Mouse (Mus musculus): ENCODE data around the gene Fank1. TPM values are rescaled to one million over a fixed set of nuclear protein-coding genes. Genes with fewer than 3 reads are reported as not detected.

The Fank1 gene
- polyA plus RNA-seq, 2 experiments: 0.04 TPM; not detected in 1

DNA sequence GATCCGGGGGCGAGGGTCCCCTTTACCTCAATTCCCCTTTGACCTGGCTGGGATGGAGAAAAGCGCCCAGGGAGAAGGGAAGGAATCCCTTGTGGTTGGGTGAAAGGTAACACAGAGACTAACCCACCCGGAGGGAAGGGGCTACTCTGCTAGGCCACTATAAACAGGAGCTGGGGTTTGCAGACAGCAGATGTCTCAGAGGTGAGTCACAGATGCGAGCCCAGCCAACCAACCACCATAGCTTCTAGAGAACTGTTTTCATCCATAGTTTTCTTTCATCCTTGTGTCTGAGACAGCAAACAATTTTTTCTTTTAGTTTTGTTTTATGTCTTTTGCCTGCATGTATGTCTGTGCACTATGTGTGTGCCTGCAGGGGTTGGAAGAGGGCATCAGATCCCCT is 23.3 kb downstream of the Fank1 start:
- Histone ChIP-seq H3K4me3 (ENCODE audit: insufficient read depth in 1 of 2, low read depth in 2 of 2, low read length in 2 of 2) (no peak overlapping the region), H3K36me3 (replicated peaks; ENCODE audit: control insufficient read depth, insufficient read depth, low read depth) (no peaks in the 10 kb centered on the region), H3K9me3 (ENCODE audit: control insufficient read depth, low read length) (no peaks in the 10 kb centered on the region), H3K4me2 (ENCODE audit: low read depth) (no peak overlapping the region), H3K9ac (replicated peaks) (no peak overlapping the region), H3K4me1 (replicated peaks; ENCODE audit: control insufficient read depth in 2 of 2, insufficient read depth in 2 of 2, low read length in 1 of 2) (no peaks in the 10 kb centered on the region), H3K27me3 (ENCODE audit: control insufficient read depth, insufficient read depth, low read length) (no peaks in the 10 kb centered on the region), H3K27ac (no peak overlapping the region)
- TF ChIP-seq CTCF (IDR thresholded peaks at IDR 0.05; ENCODE audit: low read depth) (no peak), EP300 (IDR thresholded peaks at IDR 0.05; ENCODE audit: low read depth) (no peak)
- ATAC-seq (ENCODE audit: insufficient read depth) (no peak), DNase-seq (ENCODE audit: low read depth in 3 of 3, low spot score in 3 of 3) (no peak)
- 55% methylated on average over 5 of the region's 5 CpGs for WGBS (ENCODE audit: insufficient replicate concordance)

DNA sequence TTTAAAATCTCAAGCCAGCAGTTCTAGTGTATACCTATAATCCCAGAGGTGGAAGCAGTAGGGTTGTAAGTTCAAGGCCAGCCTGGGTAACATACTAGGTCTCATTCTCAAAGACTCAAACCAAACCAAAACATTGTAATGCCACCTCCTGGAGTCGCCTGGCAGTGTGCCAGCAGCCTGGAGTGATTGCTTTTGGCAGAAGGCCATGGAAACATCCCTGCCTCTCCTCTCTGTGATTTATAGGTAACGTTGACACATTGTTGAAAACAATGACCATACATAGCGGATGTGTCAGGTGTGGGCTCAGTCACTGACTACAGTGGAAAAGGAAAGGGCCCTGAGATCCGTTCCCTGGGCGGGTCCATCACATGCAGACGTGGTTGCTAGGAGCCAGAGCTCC is 25.2 kb downstream of the Fank1 start:
- Histone ChIP-seq H3K4me3 (ENCODE audit: insufficient read depth in 1 of 2, low read depth in 2 of 2, low read length in 2 of 2) (no peak overlapping the region), H3K36me3 (replicated peaks; ENCODE audit: control insufficient read depth, insufficient read depth, low read depth) (no peaks in the 10 kb centered on the region), H3K27ac (no peak overlapping the region), H3K4me1 (replicated peaks; ENCODE audit: control insufficient read depth in 2 of 2, insufficient read depth in 2 of 2, low read length in 1 of 2) (no peaks in the 10 kb centered on the region), H3K27me3 (ENCODE audit: control insufficient read depth, insufficient read depth, low read length) (no peaks in the 10 kb centered on the region), H3K4me2 (ENCODE audit: low read depth) (no peak overlapping the region), H3K9ac (replicated peaks) (no peak overlapping the region), H3K9me3 (ENCODE audit: control insufficient read depth, low read length) (no peaks in the 10 kb centered on the region)
- no peak for TF ChIP-seq EP300 (IDR thresholded peaks at IDR 0.05; ENCODE audit: low read depth)
- no peak for TF ChIP-seq CTCF (IDR thresholded peaks at IDR 0.05; ENCODE audit: low read depth)
- DNase-seq (ENCODE audit: low read depth in 3 of 3, low spot score in 3 of 3) (no peak), ATAC-seq (ENCODE audit: insufficient read depth) (no peak)
- 42% methylated on average over 6 of the region's 6 CpGs for WGBS (ENCODE audit: insufficient replicate concordance)

DNA sequence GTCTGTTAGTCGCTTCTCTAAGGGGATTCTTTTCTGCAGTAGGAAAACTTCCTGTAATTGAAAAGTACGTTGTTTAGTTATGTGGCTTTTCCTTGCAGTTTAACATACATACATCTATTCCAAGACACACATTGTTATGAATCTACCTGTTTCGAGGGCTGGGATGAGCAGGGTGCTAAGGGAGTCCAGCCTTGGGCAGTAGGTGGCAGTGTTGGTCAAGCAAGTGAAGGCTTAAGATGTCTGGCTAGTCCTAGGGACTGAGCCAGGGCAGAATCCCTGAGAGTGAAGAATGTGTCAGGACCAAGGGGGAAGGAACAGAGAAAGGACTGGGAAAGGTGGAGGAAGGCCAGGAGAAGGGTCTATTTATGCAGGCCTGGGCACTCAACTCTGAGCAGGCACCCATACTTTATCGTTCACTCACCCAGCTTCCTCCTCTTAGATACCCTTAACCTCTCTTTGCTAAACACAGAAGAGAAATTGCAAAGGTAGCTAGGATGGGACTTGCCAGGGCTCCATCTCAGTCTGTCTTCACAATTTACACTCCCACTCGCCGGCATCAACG is 29.0 kb downstream of the Fank1 start:
- Histone ChIP-seq H3K9ac (replicated peaks) (no peak overlapping the region), H3K36me3 (replicated peaks; ENCODE audit: control insufficient read depth, insufficient read depth, low read depth) (no peaks in the 10 kb centered on the region), H3K27ac (no peak overlapping the region), H3K4me1 (replicated peaks; ENCODE audit: control insufficient read depth in 2 of 2, insufficient read depth in 2 of 2, low read length in 1 of 2) (no peaks in the 10 kb centered on the region), H3K9me3 (ENCODE audit: control insufficient read depth, low read length) (no peaks in the 10 kb centered on the region), H3K27me3 (ENCODE audit: control insufficient read depth, insufficient read depth, low read length) (no peaks in the 10 kb centered on the region), H3K4me2 (ENCODE audit: low read depth) (no peak overlapping the region), H3K4me3 (ENCODE audit: insufficient read depth in 1 of 2, low read depth in 2 of 2, low read length in 2 of 2) (no peak overlapping the region)
- WGBS (ENCODE audit: insufficient replicate concordance): 49% methylated on average over 7 of the region's 7 CpGs
- DNase-seq (ENCODE audit: low read depth in 3 of 3, low spot score in 3 of 3) (no peak), ATAC-seq (ENCODE audit: insufficient read depth) (no peak)
- TF ChIP-seq EP300 (IDR thresholded peaks at IDR 0.05; ENCODE audit: low read depth) (no peak), CTCF (IDR thresholded peaks at IDR 0.05; ENCODE audit: low read depth) (peak; percentile 68)

DNA sequence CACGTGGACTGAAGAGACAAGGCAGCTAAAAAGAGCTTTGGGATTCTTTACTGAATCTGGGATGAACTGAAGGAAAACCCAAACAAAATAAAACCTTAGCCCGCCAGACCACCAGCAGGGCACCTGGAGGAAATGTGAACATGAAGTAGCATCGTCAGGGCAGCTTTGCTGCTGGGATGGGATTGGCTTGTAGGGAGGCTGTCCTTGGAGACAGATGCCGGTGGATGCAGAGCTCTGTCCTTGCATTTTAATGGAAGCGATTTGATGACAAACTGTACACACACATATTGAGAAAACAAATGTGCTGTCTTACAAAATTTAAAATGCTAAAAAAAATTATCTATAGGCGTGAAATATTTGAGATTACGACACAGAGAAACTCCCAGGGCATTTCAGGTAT is 36.3 kb downstream of the Fank1 start:
- no peak for DNase-seq (ENCODE audit: low read depth in 3 of 3, low spot score in 3 of 3)
- ATAC-seq (ENCODE audit: insufficient read depth): no peak
- Histone ChIP-seq H3K36me3 (replicated peaks; ENCODE audit: control insufficient read depth, insufficient read depth, low read depth) (no peaks in the 10 kb centered on the region), H3K4me1 (replicated peaks; ENCODE audit: control insufficient read depth in 2 of 2, insufficient read depth in 2 of 2, low read length in 1 of 2) (no peaks in the 10 kb centered on the region), H3K9me3 (ENCODE audit: control insufficient read depth, low read length) (no peaks in the 10 kb centered on the region), H3K4me3 (ENCODE audit: insufficient read depth in 1 of 2, low read depth in 2 of 2, low read length in 2 of 2) (no peak overlapping the region), H3K9ac (replicated peaks) (no peak overlapping the region), H3K4me2 (ENCODE audit: low read depth) (no peak overlapping the region), H3K27me3 (ENCODE audit: control insufficient read depth, insufficient read depth, low read length) (no peaks in the 10 kb centered on the region), H3K27ac (no peak overlapping the region)
- TF ChIP-seq EP300 (IDR thresholded peaks at IDR 0.05; ENCODE audit: low read depth) (no peak), CTCF (IDR thresholded peaks at IDR 0.05; ENCODE audit: low read depth) (no peak)
- WGBS (ENCODE audit: insufficient replicate concordance): 68% methylated on average over 7 of the region's 7 CpGs

DNA sequence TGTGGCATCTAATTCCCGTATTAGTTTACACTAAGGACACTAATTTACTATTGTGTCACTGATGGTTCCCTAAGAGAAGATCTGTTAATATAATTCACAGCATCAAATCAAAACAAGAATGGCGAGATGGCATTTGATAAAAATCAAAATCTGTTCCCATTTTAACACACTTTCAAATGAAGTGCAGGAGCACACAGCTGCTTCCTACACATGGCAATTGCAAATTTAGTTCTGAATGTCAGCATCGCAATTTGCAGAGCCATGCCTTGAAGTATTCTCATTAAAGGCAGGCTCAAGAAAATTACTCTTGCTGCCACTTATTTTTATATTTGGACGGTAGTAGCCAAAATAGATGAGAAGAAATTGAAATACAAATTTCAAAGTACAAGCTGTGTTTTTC is 36.7 kb downstream of the Fank1 start:
- H3K27ac ChIP-seq: no peak overlapping the region
- whole genome bisulfite sequencing (ENCODE audit: insufficient replicate concordance): 67% methylated on average over 4 of the region's 4 CpGs
- no peaks in the 10 kb centered on the region for H3K4me1 ChIP-seq (replicated peaks; ENCODE audit: control insufficient read depth in 2 of 2, insufficient read depth in 2 of 2, low read length in 1 of 2)
- TF ChIP-seq CTCF (IDR thresholded peaks at IDR 0.05; ENCODE audit: low read depth): no peak
- TF ChIP-seq EP300 (IDR thresholded peaks at IDR 0.05; ENCODE audit: low read depth): no peak
- H3K9me3 ChIP-seq (ENCODE audit: control insufficient read depth, low read length): no peaks in the 10 kb centered on the region
- H3K36me3 ChIP-seq (replicated peaks; ENCODE audit: control insufficient read depth, insufficient read depth, low read depth): no peaks in the 10 kb centered on the region
- H3K9ac ChIP-seq (replicated peaks): no peak overlapping the region
- DNase-seq (ENCODE audit: low read depth in 3 of 3, low spot score in 3 of 3) (no peak), ATAC-seq (ENCODE audit: insufficient read depth) (no peak)
- no peak overlapping the region for H3K4me2 ChIP-seq (ENCODE audit: low read depth)
- no peaks in the 10 kb centered on the region for H3K27me3 ChIP-seq (ENCODE audit: control insufficient read depth, insufficient read depth, low read length)
- H3K4me3 ChIP-seq (ENCODE audit: insufficient read depth in 1 of 2, low read depth in 2 of 2, low read length in 2 of 2): no peak overlapping the region
